Mouse (Mus musculus): ENCODE measurements at regions not wholly inside any gene's neighbourhood (a gene's known extent, or its start where the extent isn't known, plus 50 kb on each side); places are given as distances from the start of the nearest gene placed in this dataset.

GRCm38 (mm10) chr12:13939494-13939893 is 212.4 kb downstream of the Fam84a start:
- Histone ChIP-seq H3K4me2 (ENCODE audit: low read length) (no peak overlapping the region), H3K27me3 (ENCODE audit: insufficient read depth, low read length) (no peaks in the 10 kb centered on the region), H3K4me3 (replicated peaks; ENCODE audit: low read depth, low read length) (no peak overlapping the region), H3K4me1 (replicated peaks; ENCODE audit: insufficient read depth, low read length) (no peaks in the 10 kb centered on the region), H3K27ac (no peak overlapping the region), H3K9ac (ENCODE audit: low read depth, low read length) (no peak overlapping the region), H3K9me3 (replicated peaks; ENCODE audit: low read length) (no peaks in the 10 kb centered on the region), H3K36me3 (ENCODE audit: insufficient read depth, low read length) (no peaks in the 10 kb centered on the region)
- 90% methylated on average over 4 of the region's 4 CpGs for WGBS
- TF ChIP-seq CTCF (IDR thresholded peaks at IDR 0.05; ENCODE audit: low read depth), result no peak
- ATAC-seq (replicated peaks; ENCODE audit: low FRiP score, low read depth) (no peak), DNase-seq (ENCODE audit: low spot score) (no peak)

DNA sequence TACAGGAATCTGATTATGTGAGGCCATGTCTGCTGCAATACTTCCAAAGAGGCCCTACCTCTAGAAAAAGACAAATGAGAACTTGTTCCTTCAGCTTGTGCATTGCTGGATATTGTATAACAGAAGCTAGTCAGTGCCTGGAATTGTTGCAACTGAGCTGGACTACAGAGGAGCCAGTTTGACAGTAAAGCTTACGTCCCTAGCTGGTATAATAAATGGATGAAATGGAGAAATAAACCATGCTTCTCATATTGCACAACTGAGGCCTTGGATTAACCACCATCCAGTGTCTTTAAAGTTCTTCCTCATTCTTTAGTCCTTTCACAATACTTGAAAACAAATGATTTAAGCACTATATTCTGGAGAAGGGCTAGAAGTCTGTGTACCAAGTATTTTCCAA is 230.8 kb downstream of the Fam84a start:
- no peaks in the 10 kb centered on the region for H3K9me3 ChIP-seq (replicated peaks; ENCODE audit: low read length)
- H3K4me3 ChIP-seq (replicated peaks; ENCODE audit: low read depth, low read length), result no peak overlapping the region
- no peak for DNase-seq (ENCODE audit: low spot score)
- no peak overlapping the region for H3K4me2 ChIP-seq (ENCODE audit: low read length)
- no peaks in the 10 kb centered on the region for H3K27me3 ChIP-seq (ENCODE audit: insufficient read depth, low read length)
- no peak overlapping the region for H3K27ac ChIP-seq
- no peak overlapping the region for H3K9ac ChIP-seq (ENCODE audit: low read depth, low read length)
- H3K36me3 ChIP-seq (ENCODE audit: insufficient read depth, low read length), result no peaks in the 10 kb centered on the region
- H3K4me1 ChIP-seq (replicated peaks; ENCODE audit: insufficient read depth, low read length), result no peaks in the 10 kb centered on the region
- 66% methylated on average over 1 of the region's 1 CpGs for WGBS
- no peak for TF ChIP-seq CTCF (IDR thresholded peaks at IDR 0.05; ENCODE audit: low read depth)
- no peak for ATAC-seq (replicated peaks; ENCODE audit: low FRiP score, low read depth)

DNA sequence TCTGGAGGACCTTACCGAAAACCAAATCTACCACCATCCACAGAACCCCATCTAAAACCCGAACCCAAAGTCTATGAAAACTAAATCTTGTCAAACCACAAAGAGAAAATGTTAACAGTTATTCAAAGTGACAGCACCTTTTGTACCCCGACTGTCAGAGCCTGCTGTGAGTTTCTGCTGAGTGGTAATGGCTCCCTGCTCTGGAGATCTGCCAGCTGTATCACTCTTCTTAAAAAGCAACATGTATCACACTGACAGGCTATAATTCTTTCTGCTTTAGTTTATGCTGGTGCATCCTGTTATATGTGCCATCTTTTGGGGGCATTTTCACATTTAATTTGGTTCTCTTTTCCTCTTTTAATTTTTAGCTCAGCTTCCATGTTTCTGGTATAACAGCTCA is 268.5 kb downstream of the Fam84a start:
- H3K27ac ChIP-seq, result no peak overlapping the region
- H3K4me3 ChIP-seq (replicated peaks; ENCODE audit: low read depth, low read length), result no peak overlapping the region
- no peak for ATAC-seq (replicated peaks; ENCODE audit: low FRiP score, low read depth)
- no peak for TF ChIP-seq CTCF (IDR thresholded peaks at IDR 0.05; ENCODE audit: low read depth)
- H3K27me3 ChIP-seq (ENCODE audit: insufficient read depth, low read length), result no peaks in the 10 kb centered on the region
- no peak overlapping the region for H3K4me2 ChIP-seq (ENCODE audit: low read length)
- H3K36me3 ChIP-seq (ENCODE audit: insufficient read depth, low read length), result no peaks in the 10 kb centered on the region
- 62% methylated on average over 3 of the region's 3 CpGs for WGBS
- DNase-seq (ENCODE audit: low spot score), result no peak
- no peaks in the 10 kb centered on the region for H3K4me1 ChIP-seq (replicated peaks; ENCODE audit: insufficient read depth, low read length)
- no peaks in the 10 kb centered on the region for H3K9me3 ChIP-seq (replicated peaks; ENCODE audit: low read length)
- H3K9ac ChIP-seq (ENCODE audit: low read depth, low read length), result no peak overlapping the region

DNA sequence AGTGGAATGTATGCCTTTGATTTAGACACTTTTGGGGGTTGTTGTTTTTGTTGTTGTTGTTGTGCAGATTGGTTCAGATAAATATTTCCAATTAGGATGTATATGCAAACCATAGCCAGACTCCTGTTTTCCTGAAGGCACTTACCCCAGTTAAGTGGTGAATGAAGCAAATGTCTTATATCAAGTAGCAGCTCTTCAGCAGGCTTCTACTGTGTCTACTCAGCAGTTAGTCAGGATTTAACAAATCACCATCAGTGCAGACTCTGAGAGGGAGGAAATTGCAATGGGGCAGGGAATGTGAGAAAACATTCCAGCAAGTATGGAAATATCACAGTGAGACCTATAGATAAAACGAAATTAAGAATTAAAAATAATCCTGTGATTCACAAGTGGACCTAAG is 282.7 kb downstream of the Fam84a start:
- H3K9me3 ChIP-seq (replicated peaks; ENCODE audit: low read length), result no peaks in the 10 kb centered on the region
- H3K9ac ChIP-seq (ENCODE audit: low read depth, low read length), result no peak overlapping the region
- H3K4me3 ChIP-seq (replicated peaks; ENCODE audit: low read depth, low read length), result no peak overlapping the region
- no peak for ATAC-seq (replicated peaks; ENCODE audit: low FRiP score, low read depth)
- H3K4me2 ChIP-seq (ENCODE audit: low read length), result no peak overlapping the region
- TF ChIP-seq CTCF (IDR thresholded peaks at IDR 0.05; ENCODE audit: low read depth), result no peak
- H3K36me3 ChIP-seq (ENCODE audit: insufficient read depth, low read length), result no peaks in the 10 kb centered on the region
- no peak for DNase-seq (ENCODE audit: low spot score)
- H3K27ac ChIP-seq, result no peak overlapping the region
- no peaks in the 10 kb centered on the region for H3K4me1 ChIP-seq (replicated peaks; ENCODE audit: insufficient read depth, low read length)
- H3K27me3 ChIP-seq (ENCODE audit: insufficient read depth, low read length), result no peaks in the 10 kb centered on the region
- 58% methylated on average over 1 of the region's 1 CpGs for WGBS

DNA sequence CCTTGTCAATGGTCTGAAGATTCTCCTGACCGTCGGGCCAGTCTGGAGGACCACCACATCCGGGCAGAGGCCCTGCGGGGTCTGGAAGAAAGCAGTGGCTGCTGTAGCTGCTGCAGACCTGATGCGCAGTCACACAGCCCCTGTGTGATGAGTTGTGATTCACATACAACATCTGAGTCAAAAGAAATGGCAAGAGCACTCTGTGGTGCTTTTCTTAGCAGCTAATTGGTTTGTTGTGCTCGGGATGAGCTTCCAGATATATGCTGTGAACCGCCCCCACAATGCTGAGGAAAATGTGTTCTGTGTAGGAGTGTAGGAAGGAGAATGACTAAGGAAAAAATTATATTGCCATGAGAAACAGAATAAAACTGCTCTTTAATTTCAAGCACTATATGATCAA is 290.6 kb downstream of the Fam84a start:
- H3K4me3 ChIP-seq (replicated peaks; ENCODE audit: low read depth, low read length), result no peak overlapping the region
- no peaks in the 10 kb centered on the region for H3K27me3 ChIP-seq (ENCODE audit: insufficient read depth, low read length)
- WGBS, result 84% methylated on average over 7 of the region's 7 CpGs
- H3K36me3 ChIP-seq (ENCODE audit: insufficient read depth, low read length), result no peaks in the 10 kb centered on the region
- no peak for TF ChIP-seq CTCF (IDR thresholded peaks at IDR 0.05; ENCODE audit: low read depth)
- ATAC-seq (replicated peaks; ENCODE audit: low FRiP score, low read depth), result no peak
- H3K4me1 ChIP-seq (replicated peaks; ENCODE audit: insufficient read depth, low read length), result no peaks in the 10 kb centered on the region
- no peaks in the 10 kb centered on the region for H3K9me3 ChIP-seq (replicated peaks; ENCODE audit: low read length)
- H3K4me2 ChIP-seq (ENCODE audit: low read length), result no peak overlapping the region
- no peak overlapping the region for H3K9ac ChIP-seq (ENCODE audit: low read depth, low read length)
- DNase-seq (ENCODE audit: low spot score), result no peak
- no peak overlapping the region for H3K27ac ChIP-seq

GRCm38 (mm10) chr12:13844532-13845485 is 307.0 kb downstream of the Fam84a start:
- H3K4me2 ChIP-seq (ENCODE audit: low read length), result no peak overlapping the region
- H3K9ac ChIP-seq (ENCODE audit: low read depth, low read length), result no peak overlapping the region
- H3K36me3 ChIP-seq (ENCODE audit: insufficient read depth, low read length), result no peaks in the 10 kb centered on the region
- H3K27me3 ChIP-seq (ENCODE audit: insufficient read depth, low read length), result no peaks in the 10 kb centered on the region
- no peaks in the 10 kb centered on the region for H3K4me1 ChIP-seq (replicated peaks; ENCODE audit: insufficient read depth, low read length)
- no peaks in the 10 kb centered on the region for H3K9me3 ChIP-seq (replicated peaks; ENCODE audit: low read length)
- peak; percentile 57; the same call in 1 of the 2 replicates for ATAC-seq (replicated peaks; ENCODE audit: low FRiP score, low read depth)
- WGBS, result 56% methylated on average over 13 of the region's 13 CpGs
- DNase-seq (ENCODE audit: low spot score), result peak; percentile 43
- peak; percentile 71 for TF ChIP-seq CTCF (IDR thresholded peaks at IDR 0.05; ENCODE audit: low read depth)
- H3K27ac ChIP-seq, result no peak overlapping the region
- no peak overlapping the region for H3K4me3 ChIP-seq (replicated peaks; ENCODE audit: low read depth, low read length)

All from kidney, postnatal 0 days (tissue).